Mouse (Mus musculus) olfactory bulb, adult 2 months (tissue): ENCODE measurements around the gene Zfp704. TPM values are rescaled to one million over a fixed set of nuclear protein-coding genes. Genes with fewer than 3 reads are reported as not detected.

ENCODE experiments used
- H3K27ac ChIP-seq: fragments of 200-500 bp; 2 replicates; pipeline ENCODE4 v1.5.1; 2012; ENCODE audit warnings: low read depth, low read length; ENCODE audit not compliant: insufficient read depth
- H3K4me1 ChIP-seq: fragments of 200-500 bp; 2 replicates; pipeline ENCODE4 v1.6.1; 2012; ENCODE audit warnings: low read length; ENCODE audit not compliant: control insufficient read depth, insufficient read depth
- H3K4me3 ChIP-seq: fragments of 200-500 bp; 2 replicates; pipeline ENCODE4 v1.5.1; 2012; ENCODE audit warnings: mild to moderate bottlenecking, low read depth, low read length, moderate library complexity; ENCODE audit not compliant: insufficient read depth
- CTCF ChIP-seq: fragments of 200-500 bp; IDR thresholded peaks from 2 replicates; pipeline ENCODE4 v1.5.1; 2012; ENCODE audit warnings: low read depth, mild to moderate bottlenecking, low read length, moderate library complexity; ENCODE audit not compliant: insufficient read depth
- POLR2A ChIP-seq: fragments of 200-500 bp; IDR thresholded peaks from 2 replicates; pipeline ENCODE4 v1.6.1; 2012; ENCODE audit warnings: mild to moderate bottlenecking, low read depth, low read length, moderate library complexity; ENCODE audit not compliant: insufficient read depth
- WGBS: fragments of 180-500 bp; shearing (Covaris S2); methylation state at CpG from one replicate; pipeline ENCODE4 v1.1.7; 2018; 5-methylcytosine and 5-hydroxymethylcytosine counted together
- polyA plus RNA-seq: library from polyadenylated mRNA; stranded (reverse); fragments of >200 nt; gene quantifications from 2 replicates; pipeline ENCODE4 v1.2.4, GENCODE M21; 2012; ENCODE audit warnings: low replicate concordance; ENCODE audit not compliant: missing spikeins, insufficient read depth, insufficient read length

The Zfp704 gene
- polyA plus RNA-seq, 1 experiment = not detected

DNA sequence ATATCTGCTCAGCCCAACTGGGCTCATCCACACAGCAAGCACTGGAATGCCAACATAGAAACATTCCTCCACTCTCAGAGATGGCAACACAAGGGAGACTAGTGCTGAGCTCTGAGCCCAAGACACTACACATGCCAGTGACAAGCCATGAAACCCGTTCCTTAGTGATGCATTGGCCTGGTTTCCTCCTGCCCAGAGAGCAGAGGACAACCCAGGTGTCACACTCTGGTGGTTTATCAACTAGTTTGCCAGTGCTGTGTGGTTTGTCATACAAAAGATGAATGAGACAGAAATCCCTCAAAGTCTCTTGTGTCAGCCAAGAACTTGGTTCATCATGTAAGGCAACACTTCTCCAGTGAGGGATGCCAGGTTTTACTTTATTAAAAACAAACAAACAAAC, 59.0 kb downstream of the Zfp704 start:
- WGBS = 81% methylated on average over 1 of the region's 1 CpGs

DNA sequence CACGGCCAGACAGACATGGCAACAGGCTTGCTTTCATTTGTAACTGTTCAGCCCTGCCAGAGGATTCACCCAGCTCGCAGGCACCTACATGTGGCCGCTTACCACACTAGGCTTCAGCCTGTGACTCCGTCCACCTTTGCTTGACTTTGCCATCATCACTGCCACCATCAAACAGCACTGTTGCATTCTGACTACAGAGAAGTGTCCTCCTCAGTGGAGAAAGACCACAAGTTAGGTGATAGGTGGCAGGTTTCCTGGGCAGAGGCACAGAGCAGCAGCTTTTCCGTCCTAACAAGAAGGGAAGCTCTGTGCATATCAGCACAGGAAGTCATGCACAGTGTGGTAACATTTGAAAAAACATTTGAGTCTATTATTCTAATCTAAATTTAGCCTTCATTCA, 60.1 kb downstream of the Zfp704 start:
- H3K4me1 ChIP-seq = peaks cover 12% of the 10 kb centered on the region
- no peak overlapping the region for H3K4me3 ChIP-seq
- no peak for TF ChIP-seq POLR2A
- TF ChIP-seq CTCF = no peak
- 92% methylated on average over 5 of the region's 5 CpGs for WGBS
- no peak overlapping the region for H3K27ac ChIP-seq

More for the DNA sequence above, 59.0 kb downstream of the Zfp704 start:
- no peak overlapping the region for H3K27ac ChIP-seq
- TF ChIP-seq CTCF (no peak), POLR2A (no peak)
- no peak overlapping the region for H3K4me3 ChIP-seq
- H3K4me1 ChIP-seq = peaks cover 12% of the 10 kb centered on the region

DNA sequence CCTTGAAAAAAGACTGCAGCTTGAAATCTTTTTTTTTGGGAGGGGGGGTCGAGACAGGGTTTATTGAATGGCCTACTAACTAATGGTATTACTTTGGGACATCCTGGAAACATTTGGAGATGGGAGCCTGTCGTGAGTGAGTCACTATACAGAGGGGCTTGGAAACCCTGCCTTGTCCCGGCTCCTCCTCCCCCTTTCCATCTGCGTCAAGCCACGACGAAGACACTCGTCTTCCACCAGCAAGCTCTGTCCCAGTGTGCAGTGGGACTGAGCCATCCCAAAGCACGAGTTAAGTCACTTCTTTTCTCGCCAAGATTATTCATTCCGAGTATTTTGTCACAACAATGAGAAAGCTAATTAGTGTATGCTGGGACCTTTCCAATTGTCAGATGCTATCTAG, 61.7 kb downstream of the Zfp704 start:
- H3K4me1 ChIP-seq = peaks cover 12% of the 10 kb centered on the region
- WGBS = 56% methylated on average over 10 of the region's 10 CpGs
- no peak overlapping the region for H3K4me3 ChIP-seq
- no peak overlapping the region for H3K27ac ChIP-seq
- no peak for TF ChIP-seq CTCF
- no peak for TF ChIP-seq POLR2A

DNA sequence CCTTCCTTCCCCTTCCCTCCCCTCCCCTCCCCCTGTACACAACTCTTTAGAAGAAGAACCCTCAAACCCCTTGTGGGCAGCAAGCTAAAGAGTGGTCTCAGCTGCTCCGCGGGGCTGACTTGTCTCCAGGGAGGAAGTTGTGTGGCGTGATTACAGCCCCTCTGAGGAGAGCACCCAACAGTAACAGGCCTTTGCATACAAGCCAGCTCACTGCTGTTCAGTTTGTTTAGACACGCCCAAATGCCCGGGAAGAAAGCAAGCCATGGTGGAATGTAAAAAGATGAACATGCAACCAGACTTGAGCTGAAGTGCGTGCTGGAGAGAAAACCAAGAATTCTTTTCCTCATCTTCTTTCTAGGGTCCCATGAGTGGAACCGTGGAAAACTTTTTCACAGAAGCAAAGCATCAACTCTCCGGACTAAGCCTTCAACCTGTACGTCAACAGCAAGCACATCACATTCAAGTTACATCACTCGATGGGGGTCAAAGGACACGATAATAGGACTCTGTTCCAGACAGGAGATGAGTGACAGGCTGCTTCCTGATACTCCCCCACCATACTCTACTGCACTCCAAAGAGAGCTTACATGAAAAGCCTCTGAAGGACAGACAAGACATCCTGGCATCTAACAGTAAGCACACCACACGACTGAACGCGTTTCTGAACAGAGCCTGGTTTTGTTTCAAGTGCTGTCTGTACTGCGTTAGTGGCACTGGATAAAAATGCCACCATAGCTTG, 62.8 kb downstream of the Zfp704 start:
- no peak for TF ChIP-seq CTCF
- TF ChIP-seq POLR2A = no peak
- no peak overlapping the region for H3K27ac ChIP-seq
- peaks cover 6% of the 10 kb centered on the region for H3K4me1 ChIP-seq
- WGBS = 58% methylated on average over 15 of the region's 15 CpGs
- no peak overlapping the region for H3K4me3 ChIP-seq

DNA sequence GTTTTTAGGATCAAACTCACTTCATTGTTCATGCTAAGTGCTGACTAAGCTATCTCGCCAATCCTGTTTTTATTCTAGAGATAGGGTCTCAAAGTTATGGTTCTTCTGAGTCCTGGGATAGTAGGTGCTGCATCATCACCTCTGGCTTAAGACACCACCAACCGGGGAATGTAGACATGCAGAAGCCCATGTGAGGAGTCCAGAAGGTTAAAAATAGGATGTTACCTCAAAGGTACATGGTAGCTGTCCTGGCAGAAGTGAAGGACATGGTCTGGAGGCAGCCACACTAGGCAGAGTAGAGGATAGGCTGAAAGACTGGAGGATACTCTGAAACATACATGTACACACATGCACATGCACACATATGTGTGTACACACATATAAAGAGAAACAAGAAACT, 65.5 kb downstream of the Zfp704 start:
- WGBS = 94% methylated on average over 2 of the region's 2 CpGs
- no peak overlapping the region for H3K4me3 ChIP-seq
- H3K27ac ChIP-seq = no peak overlapping the region
- H3K4me1 ChIP-seq = peaks cover 9% of the 10 kb centered on the region
- TF ChIP-seq CTCF (no peak), POLR2A (no peak)

DNA sequence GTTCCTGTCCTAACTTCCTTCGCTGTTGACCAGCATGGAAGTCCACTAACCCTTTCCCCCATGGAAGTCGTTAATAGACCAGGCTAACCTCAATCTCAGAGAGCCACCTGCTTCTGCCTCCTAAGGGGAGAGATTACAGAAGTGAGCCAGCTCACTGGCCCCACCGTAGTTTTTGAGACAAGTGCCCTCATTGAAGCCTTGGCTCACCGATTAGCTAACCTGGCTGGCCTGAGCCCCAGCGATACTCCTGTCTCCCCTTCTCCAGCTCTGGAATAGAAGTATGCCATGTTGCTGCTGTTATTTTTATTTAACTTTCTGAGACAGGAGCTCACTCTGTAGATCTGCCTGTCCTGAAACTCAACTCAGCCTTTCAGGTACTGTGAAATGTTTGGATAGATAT, 66.0 kb downstream of the Zfp704 start:
- no peak for TF ChIP-seq POLR2A
- no peak for TF ChIP-seq CTCF
- no peak overlapping the region for H3K27ac ChIP-seq
- WGBS = 88% methylated on average over 5 of the region's 5 CpGs
- peaks cover 9% of the 10 kb centered on the region for H3K4me1 ChIP-seq
- H3K4me3 ChIP-seq = no peak overlapping the region

DNA sequence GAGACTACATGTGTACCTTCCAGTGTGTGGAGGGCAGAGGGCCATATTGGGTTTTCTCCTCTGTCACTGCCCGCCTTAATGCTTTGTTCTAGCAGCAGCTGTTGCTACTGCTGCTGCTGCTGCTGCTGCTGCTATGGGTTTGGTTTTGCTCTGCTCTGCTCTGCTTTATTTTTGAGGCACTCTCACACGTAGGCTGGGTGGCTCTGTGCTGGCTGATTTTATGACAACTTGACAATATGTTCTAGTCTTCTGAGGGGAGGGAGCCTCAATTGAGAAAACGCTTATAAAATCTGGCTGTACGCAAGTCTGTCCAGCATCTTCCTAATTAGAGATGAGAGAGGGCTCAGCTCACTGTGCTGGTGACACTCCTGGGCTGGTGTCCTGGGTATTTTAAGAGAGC, 66.4 kb downstream of the Zfp704 start:
- peaks cover 9% of the 10 kb centered on the region for H3K4me1 ChIP-seq
- no peak overlapping the region for H3K4me3 ChIP-seq
- WGBS = 66% methylated on average over 4 of the region's 4 CpGs
- H3K27ac ChIP-seq = no peak overlapping the region
- no peak for TF ChIP-seq POLR2A
- no peak for TF ChIP-seq CTCF

DNA sequence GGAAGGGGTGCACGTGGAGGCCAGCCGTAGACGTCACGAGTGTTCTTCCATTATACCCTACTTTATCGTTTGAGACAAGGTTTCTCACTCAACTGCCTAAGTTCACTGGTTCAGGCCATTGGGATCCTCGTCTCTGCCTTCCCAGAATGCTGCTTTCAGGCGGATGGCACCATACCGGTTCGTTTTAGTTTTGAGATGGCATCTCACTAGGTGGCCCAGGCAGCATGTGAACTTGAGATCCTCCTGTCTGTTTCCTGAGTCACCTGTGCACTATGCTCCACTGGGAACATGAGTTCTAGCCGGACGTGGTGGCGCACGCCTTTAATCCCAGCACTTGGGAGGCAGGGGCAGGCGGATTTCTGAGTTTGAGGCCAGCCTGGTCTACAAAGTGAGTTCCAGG, 68.3 kb downstream of the Zfp704 start:
- H3K4me1 ChIP-seq = peaks cover 3% of the 10 kb centered on the region; the same call in 1 of the 2 replicates
- no peak for TF ChIP-seq CTCF
- TF ChIP-seq POLR2A = no peak
- 96% methylated on average over 14 of the region's 14 CpGs for WGBS
- H3K27ac ChIP-seq = no peak overlapping the region
- H3K4me3 ChIP-seq = no peak overlapping the region

DNA sequence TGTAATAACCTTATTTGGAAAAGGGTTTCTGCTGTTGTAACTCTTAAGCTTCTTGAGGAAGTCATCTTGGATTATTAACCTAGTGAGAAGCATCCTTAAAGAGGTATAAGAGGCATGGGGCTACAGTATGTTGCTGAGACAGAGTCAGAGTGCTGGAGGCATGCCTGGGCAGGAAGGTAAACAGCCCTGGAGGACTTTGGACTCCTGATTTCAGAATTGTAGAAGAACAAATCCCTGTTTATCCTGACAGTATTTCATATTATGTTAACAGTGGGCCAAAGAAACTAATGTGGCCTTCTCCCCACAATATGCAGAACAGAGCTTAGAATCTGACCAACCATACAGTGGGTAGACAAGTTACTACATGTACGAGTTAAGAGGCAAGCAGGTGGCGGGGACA, 71.4 kb downstream of the Zfp704 start:
- peaks cover 3% of the 10 kb centered on the region; the same call in 1 of the 2 replicates for H3K4me1 ChIP-seq
- TF ChIP-seq CTCF (no peak), POLR2A (no peak)
- WGBS = 97% methylated on average over 2 of the region's 2 CpGs
- no peak overlapping the region for H3K4me3 ChIP-seq
- H3K27ac ChIP-seq = no peak overlapping the region
